Mouse (Mus musculus) lung, embryonic 15.5 days (tissue): ENCODE measurements at regions not wholly inside any gene's neighbourhood (a gene's known extent, or its start where the extent isn't known, plus 50 kb on each side); places are given as distances from the start of the nearest gene placed in this dataset.

ENCODE experiments used
- ATAC-seq: fragments of 200-750 bp; cut with Nextera tagmentation; 2 replicates; pipeline ENCODE4 v1.8.0; 2017; ENCODE audit warnings: moderate number of reproducible peaks, borderline replicate concordance; ENCODE audit not compliant: low FRiP score, low TSS enrichment; ENCODE audit errors: extremely low read depth
- H3K27ac ChIP-seq: fragments of 300-500 bp; sonication (generic); 2 replicates; pipeline ENCODE4 v1.5.1; 2015; ENCODE audit warnings: moderate library complexity, mild to moderate bottlenecking, inconsistent platforms
- H3K27me3 ChIP-seq: fragments of 300-500 bp; sonication (generic); 2 replicates; pipeline ENCODE4 v1.6.1; 2015; ENCODE audit warnings: inconsistent platforms
- H3K36me3 ChIP-seq: fragments of 300-500 bp; sonication (generic); 2 replicates; pipeline ENCODE4 v1.6.1; 2015; ENCODE audit warnings: inconsistent platforms
- H3K4me1 ChIP-seq: fragments of 300-500 bp; sonication (generic); 2 replicates; pipeline ENCODE4 v1.6.1; 2015; ENCODE audit warnings: inconsistent platforms
- H3K4me2 ChIP-seq: fragments of 300-500 bp; sonication (generic); 2 replicates; pipeline ENCODE4 v1.6.1; 2015; ENCODE audit warnings: inconsistent platforms, mild to moderate bottlenecking, moderate library complexity
- H3K4me3 ChIP-seq: fragments of 300-500 bp; sonication (generic); 2 replicates; pipeline ENCODE4 v1.5.1; 2015; ENCODE audit warnings: mild to moderate bottlenecking, inconsistent platforms
- H3K9ac ChIP-seq: fragments of 300-500 bp; sonication (generic); 2 replicates; pipeline ENCODE4 v1.6.1; 2015; ENCODE audit warnings: inconsistent platforms
- H3K9me3 ChIP-seq: fragments of 300-500 bp; sonication (generic); 2 replicates; pipeline ENCODE4 v1.6.1; 2016; ENCODE audit warnings: inconsistent platforms
- WGBS: fragments of 180-500 bp; shearing (Covaris S2); methylation state at CpG from one replicate; pipeline ENCODE4 v1.1.7; 2015; 5-methylcytosine and 5-hydroxymethylcytosine counted together

GRCm38 (mm10) chr5:64605171-64605570 is 198.0 kb upstream of the Klf3 start:
- H3K27ac ChIP-seq = no peak overlapping the region
- H3K4me1 ChIP-seq = peaks cover 14% of the 10 kb centered on the region
- H3K9ac ChIP-seq = no peak overlapping the region
- no peaks in the 10 kb centered on the region for H3K36me3 ChIP-seq
- H3K9me3 ChIP-seq = no peaks in the 10 kb centered on the region
- no peak for ATAC-seq
- no peaks in the 10 kb centered on the region for H3K27me3 ChIP-seq
- no peak overlapping the region for H3K4me3 ChIP-seq
- no peak overlapping the region for H3K4me2 ChIP-seq

DNA sequence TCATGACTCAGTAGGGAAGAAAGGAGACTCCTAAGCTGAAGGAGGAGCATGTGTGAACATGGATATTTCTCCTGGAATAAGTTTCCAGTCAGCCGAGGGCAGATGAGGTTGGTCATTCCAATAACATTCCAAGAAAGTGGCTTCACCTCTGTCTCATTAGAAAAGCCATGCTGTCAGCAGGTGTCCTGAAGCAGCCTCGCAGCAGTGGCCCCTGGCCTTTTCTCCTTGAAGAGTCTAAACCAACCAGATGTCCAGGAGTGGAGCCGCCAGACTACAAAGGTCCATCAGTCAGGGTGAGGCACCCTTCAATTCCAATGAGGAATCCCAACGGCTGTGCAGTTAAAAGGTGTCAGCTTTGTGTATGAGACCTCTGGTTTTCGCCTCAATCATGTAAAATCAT is 197.2 kb upstream of the Klf3 start:
- H3K9ac ChIP-seq = no peak overlapping the region
- H3K27me3 ChIP-seq = no peaks in the 10 kb centered on the region
- no peak overlapping the region for H3K4me2 ChIP-seq
- H3K36me3 ChIP-seq = no peaks in the 10 kb centered on the region
- H3K4me1 ChIP-seq = peaks cover 14% of the 10 kb centered on the region
- no peak overlapping the region for H3K4me3 ChIP-seq
- H3K9me3 ChIP-seq = no peaks in the 10 kb centered on the region
- WGBS = 52% methylated on average over 5 of the region's 5 CpGs
- ATAC-seq = no peak
- no peak overlapping the region for H3K27ac ChIP-seq

DNA sequence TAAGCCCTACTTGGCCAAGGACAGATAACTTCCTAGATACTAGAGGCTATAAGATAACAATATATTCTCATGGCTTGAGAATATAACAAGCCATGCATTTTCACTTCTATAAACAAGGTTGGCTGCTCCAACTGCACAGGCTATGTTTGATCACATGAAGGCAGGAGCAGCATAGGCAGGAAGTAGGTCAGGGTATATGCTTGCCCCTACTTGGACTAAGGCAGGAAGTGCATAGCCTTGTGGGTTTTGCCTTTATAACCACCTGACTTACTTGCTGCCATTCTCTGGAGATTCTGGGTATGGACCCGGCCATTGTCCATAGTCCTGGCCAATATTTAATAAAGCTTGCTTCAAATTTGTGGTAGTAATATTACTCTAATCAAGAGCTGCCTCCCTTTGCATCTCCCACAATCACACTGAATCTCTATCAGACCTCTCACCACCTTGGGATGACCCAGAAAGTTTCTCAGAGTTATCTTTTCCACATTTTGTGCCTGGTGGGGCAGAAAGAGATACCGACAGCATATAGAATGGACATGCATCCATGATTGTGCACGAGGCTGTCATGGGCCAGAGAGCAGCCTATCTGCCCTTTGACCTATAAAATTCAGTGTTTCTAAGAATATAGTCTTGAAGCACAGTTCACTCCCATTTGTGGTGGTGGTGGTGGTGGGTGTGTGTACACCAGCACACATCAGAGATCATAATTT is 193.7 kb upstream of the Klf3 start:
- Histone ChIP-seq H3K9ac (no peak overlapping the region), H3K4me2 (no peak overlapping the region), H3K4me1 (peaks cover 17% of the 10 kb centered on the region), H3K36me3 (no peaks in the 10 kb centered on the region), H3K27ac (peak overlapping the region; percentile 80), H3K9me3 (no peaks in the 10 kb centered on the region), H3K27me3 (no peaks in the 10 kb centered on the region), H3K4me3 (no peak overlapping the region)
- 0 out of 2 replicates have a peak, but pooled peaks have one; percentile 27 for ATAC-seq
- WGBS = 74% methylated on average over 3 of the region's 3 CpGs

- Histone ChIP-seq H3K27me3 (no peaks in the 10 kb centered on the region), H3K36me3 (no peaks in the 10 kb centered on the region), H3K9ac (no peak overlapping the region), H3K4me3 (no peak overlapping the region), H3K9me3 (no peaks in the 10 kb centered on the region), H3K27ac (peak overlapping the region; percentile 80), H3K4me2 (peak overlapping the region; percentile 6; the same call in 1 of the 2 replicates), H3K4me1 (peaks cover 17% of the 10 kb centered on the region)
- 10% methylated on average over 3 of the region's 3 CpGs for WGBS
- ATAC-seq = no peak; the same call in 1 of the 2 replicates
Measured at GRCm38 (mm10) chr5:64610146-64610545, 193.0 kb upstream of the Klf3 start.

DNA sequence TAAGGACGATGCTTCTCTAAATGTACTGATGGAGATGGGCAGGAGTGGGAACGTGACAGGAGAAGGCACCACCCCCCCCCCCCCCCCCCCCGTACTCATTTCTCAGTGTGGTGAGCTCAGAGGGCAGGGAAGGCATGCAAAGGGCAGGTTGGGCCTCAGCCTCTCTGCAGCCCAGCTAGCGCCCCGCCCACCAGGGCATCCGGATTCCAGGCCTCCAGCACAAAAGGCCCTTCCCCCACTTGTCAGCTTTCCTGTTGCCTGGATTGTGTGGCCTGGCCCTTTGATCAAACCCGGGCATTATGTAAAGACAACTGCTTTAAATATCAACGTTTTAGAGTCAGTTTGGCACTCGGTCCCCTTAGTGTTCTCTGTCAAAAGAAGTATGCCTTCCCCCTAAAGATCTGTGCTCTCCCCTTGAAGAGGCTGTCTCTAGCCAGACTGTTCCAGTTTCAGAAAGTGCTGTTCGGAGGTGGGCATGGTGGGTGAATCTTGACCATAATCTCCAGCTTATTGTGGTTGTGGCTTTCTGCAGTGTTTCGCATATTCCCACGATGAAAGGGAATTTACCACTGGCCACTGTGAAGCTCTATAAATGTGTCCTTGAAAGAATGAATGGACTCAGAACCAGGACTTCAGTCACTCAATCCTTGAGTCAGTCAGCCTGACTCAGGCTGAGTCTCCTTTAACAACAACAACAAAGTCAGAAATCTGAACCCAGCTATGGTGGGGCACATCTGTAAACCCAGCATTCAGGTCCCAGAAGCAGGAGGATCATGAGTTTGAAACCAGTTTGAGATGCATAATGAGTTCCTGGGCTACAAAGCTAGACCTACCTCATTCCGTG is 192.4 kb upstream of the Klf3 start:
- ATAC-seq = peak; percentile 92
- H3K27me3 ChIP-seq = no peaks in the 10 kb centered on the region
- no peaks in the 10 kb centered on the region for H3K9me3 ChIP-seq
- peaks cover 17% of the 10 kb centered on the region for H3K4me1 ChIP-seq
- H3K36me3 ChIP-seq = no peaks in the 10 kb centered on the region
- no peak overlapping the region for H3K9ac ChIP-seq
- no peak overlapping the region for H3K4me3 ChIP-seq
- WGBS = 14% methylated on average over 13 of the region's 13 CpGs
- peak overlapping the region; percentile 80 for H3K27ac ChIP-seq
- H3K4me2 ChIP-seq = peak overlapping the region; percentile 6; the same call in 1 of the 2 replicates

- no peak for ATAC-seq
- Histone ChIP-seq H3K4me1 (peaks cover 17% of the 10 kb centered on the region), H3K9ac (no peak overlapping the region), H3K9me3 (no peaks in the 10 kb centered on the region), H3K27me3 (no peaks in the 10 kb centered on the region), H3K27ac (no peak overlapping the region), H3K4me2 (no peak overlapping the region), H3K4me3 (no peak overlapping the region), H3K36me3 (no peaks in the 10 kb centered on the region)
- WGBS = 79% methylated on average over 7 of the region's 7 CpGs
Measured at GRCm38 (mm10) chr5:64612017-64612416, 191.2 kb upstream of the Klf3 start.

- no peaks in the 10 kb centered on the region for H3K36me3 ChIP-seq
- no peak overlapping the region for H3K4me3 ChIP-seq
- no peaks in the 10 kb centered on the region for H3K9me3 ChIP-seq
- no peak for ATAC-seq
- no peak overlapping the region for H3K4me2 ChIP-seq
- no peak overlapping the region for H3K27ac ChIP-seq
- H3K27me3 ChIP-seq = no peaks in the 10 kb centered on the region
- WGBS = 92% methylated on average over 3 of the region's 3 CpGs
- H3K4me1 ChIP-seq = peaks cover 17% of the 10 kb centered on the region
- H3K9ac ChIP-seq = no peak overlapping the region
Measured at GRCm38 (mm10) chr5:64613696-64614095, 189.5 kb upstream of the Klf3 start.

DNA sequence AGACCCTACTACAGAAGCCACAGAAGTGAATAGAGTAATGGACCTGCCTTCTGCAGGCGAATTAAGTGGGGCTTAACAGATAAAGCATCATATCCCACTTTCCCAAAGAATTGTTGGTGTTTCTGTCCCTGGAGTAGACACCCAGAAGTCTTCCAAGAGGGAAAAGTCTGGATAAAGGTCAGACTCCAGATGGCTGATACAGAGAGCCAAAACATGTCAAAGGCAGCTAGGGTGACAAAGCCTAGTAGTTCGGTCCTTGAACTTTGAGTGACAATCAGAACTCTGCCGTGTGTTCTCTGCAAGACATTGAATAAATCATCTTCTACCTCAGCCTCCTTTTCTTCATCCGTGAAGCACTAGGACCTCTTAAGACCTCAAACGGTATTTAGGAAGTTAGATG is 185.1 kb upstream of the Klf3 start:
- H3K4me1 ChIP-seq = 0 out of 2 replicates have a peak, but pooled peaks cover under 1% of the 10 kb centered on the region
- no peak for ATAC-seq
- no peak overlapping the region for H3K4me2 ChIP-seq
- no peaks in the 10 kb centered on the region for H3K36me3 ChIP-seq
- no peak overlapping the region for H3K9ac ChIP-seq
- H3K27ac ChIP-seq = no peak overlapping the region
- no peaks in the 10 kb centered on the region for H3K9me3 ChIP-seq
- no peaks in the 10 kb centered on the region for H3K27me3 ChIP-seq
- WGBS = 49% methylated on average over 5 of the region's 5 CpGs
- H3K4me3 ChIP-seq = no peak overlapping the region

DNA sequence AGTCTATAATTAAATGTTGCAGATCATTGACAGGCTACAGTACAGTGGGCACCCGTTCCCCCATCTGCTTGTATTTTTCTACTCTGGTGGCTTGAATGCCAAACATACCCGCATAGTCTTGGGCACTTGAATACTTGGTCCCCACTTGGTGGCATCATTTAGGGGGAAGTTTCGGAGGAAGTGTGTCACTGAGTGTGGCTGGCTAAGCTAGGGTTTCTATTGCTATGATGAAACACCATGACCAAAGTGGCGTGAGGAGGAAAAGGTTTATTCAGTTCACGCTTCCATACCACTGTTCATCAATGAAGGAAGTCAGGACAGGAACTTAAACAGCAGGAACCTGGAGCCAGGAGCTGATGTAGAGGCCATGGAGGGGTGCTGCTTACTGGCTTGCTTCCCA is 183.4 kb upstream of the Klf3 start:
- H3K27ac ChIP-seq = no peak overlapping the region
- no peaks in the 10 kb centered on the region for H3K27me3 ChIP-seq
- H3K4me3 ChIP-seq = no peak overlapping the region
- no peak overlapping the region for H3K4me2 ChIP-seq
- WGBS = 79% methylated on average over 5 of the region's 5 CpGs
- no peak overlapping the region for H3K9ac ChIP-seq
- 0 out of 2 replicates have a peak, but pooled peaks cover 3% of the 10 kb centered on the region for H3K4me1 ChIP-seq
- H3K9me3 ChIP-seq = no peaks in the 10 kb centered on the region
- no peaks in the 10 kb centered on the region for H3K36me3 ChIP-seq
- no peak for ATAC-seq

DNA sequence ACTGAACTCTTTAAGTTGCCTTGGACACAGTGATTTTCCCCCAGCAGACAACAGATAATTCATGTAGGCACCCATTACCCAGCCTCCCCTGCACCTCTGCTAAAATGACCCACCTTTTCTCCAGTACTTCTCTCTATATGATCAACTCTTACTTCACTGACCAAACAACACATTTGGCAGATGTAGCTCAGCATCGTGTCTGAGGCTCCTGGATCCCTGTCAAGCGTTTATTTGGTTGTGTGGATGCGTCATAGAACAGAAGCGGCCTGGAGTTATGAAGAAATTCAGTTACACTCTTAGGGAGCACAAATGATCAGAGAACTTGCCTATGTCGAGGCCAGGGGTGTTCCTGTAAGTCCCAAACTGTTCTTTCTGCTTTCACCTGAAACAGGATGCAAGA is 182.5 kb upstream of the Klf3 start:
- no peak overlapping the region for H3K9ac ChIP-seq
- 85% methylated on average over 5 of the region's 5 CpGs for WGBS
- H3K27me3 ChIP-seq = no peaks in the 10 kb centered on the region
- no peaks in the 10 kb centered on the region for H3K36me3 ChIP-seq
- no peak overlapping the region for H3K27ac ChIP-seq
- no peak overlapping the region for H3K4me2 ChIP-seq
- 0 out of 2 replicates have a peak, but pooled peaks cover 9% of the 10 kb centered on the region for H3K4me1 ChIP-seq
- ATAC-seq = no peak
- H3K9me3 ChIP-seq = no peaks in the 10 kb centered on the region
- no peak overlapping the region for H3K4me3 ChIP-seq

DNA sequence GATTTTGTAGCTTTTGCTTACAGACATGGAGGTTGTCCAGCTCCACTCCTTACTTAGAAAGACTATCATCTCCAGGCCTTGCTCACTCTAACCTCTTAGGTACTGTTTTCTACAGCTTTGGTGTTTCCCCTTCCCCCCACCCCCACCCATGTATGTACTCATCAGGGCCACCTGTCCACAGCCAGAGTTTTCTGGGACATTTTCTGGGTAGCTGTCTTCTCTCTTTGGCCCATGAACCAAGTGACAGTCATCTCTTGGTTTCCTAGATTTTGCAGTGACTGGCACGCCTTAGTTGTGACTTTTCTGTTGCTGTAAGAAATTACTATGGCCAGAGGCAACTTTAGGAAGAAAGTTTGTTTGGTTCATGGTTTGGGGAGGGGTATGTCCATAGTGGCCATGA is 181.8 kb upstream of the Klf3 start:
- H3K9ac ChIP-seq = no peak overlapping the region
- peaks cover 15% of the 10 kb centered on the region; the same call in 1 of the 2 replicates for H3K4me1 ChIP-seq
- no peak overlapping the region for H3K27ac ChIP-seq
- H3K4me3 ChIP-seq = no peak overlapping the region
- H3K9me3 ChIP-seq = no peaks in the 10 kb centered on the region
- ATAC-seq = no peak
- no peaks in the 10 kb centered on the region for H3K36me3 ChIP-seq
- no peaks in the 10 kb centered on the region for H3K27me3 ChIP-seq
- WGBS = 89% methylated on average over 1 of the region's 1 CpGs
- H3K4me2 ChIP-seq = no peak overlapping the region

DNA sequence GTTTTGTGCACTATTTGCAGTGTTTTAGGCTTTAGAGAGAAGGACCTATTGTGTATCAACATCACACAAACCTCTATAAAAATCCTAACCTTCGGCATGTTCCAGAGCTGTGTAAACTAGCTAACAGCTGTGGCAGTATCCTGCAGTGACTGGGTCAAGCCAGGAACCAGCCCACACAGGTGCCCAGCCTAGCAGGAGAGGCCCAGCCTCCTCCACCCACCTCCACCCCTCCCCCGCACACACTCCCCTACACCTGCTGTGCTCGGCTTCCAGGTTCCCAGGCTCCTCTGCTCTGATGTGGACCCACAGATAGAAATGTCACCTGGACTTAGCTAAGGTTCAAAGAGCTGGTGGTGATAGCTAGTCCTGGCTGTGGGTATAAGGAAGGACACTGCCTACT is 179.5 kb upstream of the Klf3 start:
- peak; percentile 52; the same call in 1 of the 2 replicates for ATAC-seq
- Histone ChIP-seq H3K36me3 (no peaks in the 10 kb centered on the region), H3K4me3 (no peak overlapping the region), H3K9me3 (no peaks in the 10 kb centered on the region), H3K27ac (0 out of 2 replicates have a peak overlapping the region, but pooled peaks have one; percentile 10), H3K4me2 (no peak overlapping the region), H3K4me1 (peaks cover 19% of the 10 kb centered on the region; the same call in 1 of the 2 replicates), H3K9ac (no peak overlapping the region), H3K27me3 (no peaks in the 10 kb centered on the region)
- 46% methylated on average over 3 of the region's 3 CpGs for WGBS
